Mouse (Mus musculus) adrenal gland, postnatal 14 days (tissue): ENCODE data around the gene Msi2. TPM values are rescaled to one million over a fixed set of nuclear protein-coding genes. Genes with fewer than 3 reads are reported as not detected.

Experiments
- DNase-seq: peaks from one replicate; pipeline ENCODE4 v3.0.0; 2021; ENCODE audit warnings: mixed read lengths
- total RNA-seq: library from RNA; stranded (reverse); gene quantifications from 2 replicates; pipeline ENCODE4 v1.2.3, GENCODE M21; 2021

Msi2 gene
- total RNA-seq, 1 experiment from 2014 or later = 181 TPM

- DNase-seq = peak; percentile 74
Observed at GRCm38 (mm10) chr11:88514151-88514926, 204.0 kb downstream of the Msi2 start.

- DNase-seq = peak; percentile 72
Observed at GRCm38 (mm10) chr11:88512580-88512979, 205.7 kb downstream of the Msi2 start.

- DNase-seq = no peak
Observed at GRCm38 (mm10) chr11:88510282-88510850, 207.9 kb downstream of the Msi2 start.

DNA sequence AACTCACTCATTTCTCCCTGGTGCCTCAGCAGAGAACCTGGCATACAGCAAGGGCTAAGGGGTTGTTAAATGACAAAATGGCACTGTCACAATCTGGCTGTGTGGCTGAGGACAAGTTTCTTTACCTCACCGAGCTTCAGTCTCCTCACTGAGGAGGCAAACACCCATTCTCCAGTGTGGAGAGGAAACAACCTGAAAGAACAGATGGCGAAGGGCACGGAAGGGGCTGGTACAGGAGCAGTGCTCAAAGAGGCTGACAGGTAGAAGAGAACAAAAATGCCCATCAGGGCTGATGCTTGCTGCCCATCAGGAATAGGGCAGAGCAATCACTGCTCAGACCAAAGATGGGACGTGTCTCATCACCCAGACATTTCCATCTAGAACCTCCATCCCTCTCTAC lies 208.8 kb downstream of the Msi2 start:
- no peak for DNase-seq

DNA sequence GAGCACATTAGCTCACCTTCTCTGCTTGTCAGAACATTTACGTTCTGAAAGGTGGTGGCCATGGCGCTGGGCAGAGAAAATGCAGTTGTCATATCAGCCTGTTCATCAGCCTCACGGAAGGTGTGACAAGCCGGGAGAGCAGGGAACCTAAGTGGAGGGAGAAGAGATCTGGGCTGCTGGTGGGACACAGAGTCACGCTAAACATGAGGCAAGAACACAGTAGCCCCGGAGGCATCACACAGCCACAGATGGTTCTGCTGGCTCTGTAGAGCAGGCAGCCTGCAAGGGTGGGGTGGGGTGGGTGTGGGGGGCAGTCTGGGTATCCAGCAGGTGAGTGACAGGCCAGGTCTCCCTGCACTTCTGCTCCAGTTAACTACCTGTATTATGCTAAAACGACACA lies 210.2 kb downstream of the Msi2 start:
- DNase-seq = no peak

- DNase-seq = no peak
Observed at GRCm38 (mm10) chr11:88506544-88507419, 211.5 kb downstream of the Msi2 start.

GRCm38 (mm10) chr11:88506109-88506508 lies 212.2 kb downstream of the Msi2 start:
- DNase-seq = no peak

DNA sequence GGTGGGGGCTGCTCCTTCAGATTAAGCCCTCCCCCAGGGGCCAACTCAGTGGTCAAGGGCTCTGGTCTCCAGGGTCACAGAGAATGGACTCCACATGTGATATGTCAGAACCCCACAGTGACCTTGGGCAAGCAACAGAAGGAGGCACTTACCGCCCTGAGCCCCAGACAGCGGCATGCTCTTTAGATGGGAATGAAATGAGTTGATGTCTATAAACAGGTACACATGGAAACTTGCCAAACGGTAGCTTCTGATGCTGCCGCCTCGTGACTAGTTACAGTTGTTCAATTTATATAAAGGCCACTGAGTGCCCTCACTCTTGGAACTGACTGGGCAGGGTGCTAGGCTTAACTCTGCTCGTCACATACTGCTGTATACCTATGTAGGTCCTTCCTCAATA lies 215.7 kb downstream of the Msi2 start:
- no peak for DNase-seq

DNA sequence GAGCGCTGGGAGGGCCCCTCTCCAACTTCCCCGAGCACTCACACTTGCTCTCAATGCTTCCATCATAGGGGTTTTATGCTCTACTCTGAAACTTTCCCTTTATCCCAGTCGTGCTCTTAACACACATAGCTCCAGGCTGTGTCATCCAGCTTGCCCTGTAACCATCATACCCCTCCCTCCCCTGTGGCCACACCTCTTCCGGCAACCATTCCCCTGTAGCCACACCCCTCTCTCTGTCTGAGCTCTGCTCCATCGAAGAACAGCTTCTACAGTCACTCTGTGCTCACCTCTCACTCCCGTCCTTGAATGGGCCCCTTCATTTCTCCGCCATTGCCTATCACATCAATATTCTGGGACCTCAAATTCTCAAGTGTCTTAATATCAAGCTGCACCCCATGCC lies 219.8 kb downstream of the Msi2 start:
- DNase-seq = peak; percentile 40

- peak; percentile 53 for DNase-seq
Observed at GRCm38 (mm10) chr11:88496460-88496859, 221.9 kb downstream of the Msi2 start.

DNA sequence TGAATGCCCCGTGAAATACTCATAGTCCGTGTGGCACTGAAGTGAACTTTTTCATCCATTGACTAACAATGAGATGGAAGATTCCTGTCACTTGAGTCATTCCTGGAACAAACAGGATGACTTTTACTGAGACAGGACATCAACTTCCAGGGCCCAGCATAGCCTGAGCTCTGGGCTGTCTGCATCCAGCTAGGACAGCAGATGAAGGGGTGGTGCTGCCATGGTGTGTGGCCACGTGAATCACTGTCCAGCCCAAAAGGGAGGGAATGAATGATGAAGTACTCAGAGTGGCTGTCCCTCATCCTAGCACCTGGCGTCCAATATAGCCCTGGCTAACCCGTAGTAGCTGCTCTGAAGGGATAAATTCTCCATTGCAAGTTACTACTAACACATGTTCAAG lies 222.6 kb downstream of the Msi2 start:
- peak; percentile 30 for DNase-seq

- no peak for DNase-seq
Observed at GRCm38 (mm10) chr11:88495018-88495417, 223.3 kb downstream of the Msi2 start.

DNA sequence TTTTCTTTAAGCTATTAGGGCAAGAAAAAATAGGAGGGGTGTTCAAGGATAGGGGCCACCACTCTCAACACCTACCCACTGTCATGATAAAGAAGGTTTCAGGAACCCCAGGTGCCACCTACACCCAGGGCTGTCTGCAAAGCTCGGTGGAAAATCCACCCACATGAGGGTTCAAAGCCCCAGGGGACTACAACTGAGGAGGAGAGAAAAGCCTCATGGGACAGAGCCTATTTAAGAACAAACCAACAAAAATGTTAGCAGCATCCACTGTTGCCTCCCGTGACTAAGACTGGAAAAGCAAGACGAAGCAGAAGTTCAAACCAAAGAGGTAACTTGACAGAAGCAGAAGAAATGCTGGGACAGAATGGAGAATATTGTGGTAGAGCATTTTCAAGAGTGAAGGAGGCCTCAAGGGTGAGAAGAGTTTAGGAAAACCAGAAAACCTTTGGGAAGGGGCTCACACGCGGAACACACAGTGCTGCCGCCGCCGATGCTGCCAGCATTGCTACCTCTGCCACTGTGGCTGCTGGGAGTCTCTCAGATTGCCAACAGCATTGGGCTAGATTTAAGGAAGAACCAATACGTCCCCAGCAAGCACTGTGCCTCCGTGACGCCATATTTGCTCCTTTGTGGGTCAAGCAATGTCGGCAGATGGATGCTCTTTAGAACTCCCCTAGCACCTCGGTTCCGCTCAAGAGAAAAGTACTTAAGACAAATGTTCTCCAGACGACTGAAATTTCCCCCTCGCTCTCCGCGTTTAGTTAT lies 224.3 kb downstream of the Msi2 start:
- DNase-seq = no peak

DNA sequence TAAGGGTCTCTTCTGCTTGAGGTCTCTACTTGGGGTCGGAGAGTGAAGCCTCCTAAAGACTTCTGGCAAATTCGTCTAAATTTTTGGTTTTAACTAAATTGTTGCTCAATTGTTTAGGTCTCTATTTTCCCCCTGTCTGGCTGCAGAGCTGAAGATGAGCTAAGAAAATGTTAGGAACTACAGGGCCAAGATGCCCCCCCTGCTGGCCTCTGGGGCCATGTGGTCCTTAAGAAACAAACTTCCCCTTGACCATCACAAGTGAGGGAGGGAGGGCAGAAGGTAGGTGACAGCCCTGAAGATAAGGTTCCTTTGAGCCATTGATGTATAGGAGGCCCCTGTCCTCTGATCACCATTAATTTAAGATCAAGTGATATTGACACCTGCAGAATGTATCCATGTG lies 225.7 kb downstream of the Msi2 start:
- DNase-seq = no peak

DNA sequence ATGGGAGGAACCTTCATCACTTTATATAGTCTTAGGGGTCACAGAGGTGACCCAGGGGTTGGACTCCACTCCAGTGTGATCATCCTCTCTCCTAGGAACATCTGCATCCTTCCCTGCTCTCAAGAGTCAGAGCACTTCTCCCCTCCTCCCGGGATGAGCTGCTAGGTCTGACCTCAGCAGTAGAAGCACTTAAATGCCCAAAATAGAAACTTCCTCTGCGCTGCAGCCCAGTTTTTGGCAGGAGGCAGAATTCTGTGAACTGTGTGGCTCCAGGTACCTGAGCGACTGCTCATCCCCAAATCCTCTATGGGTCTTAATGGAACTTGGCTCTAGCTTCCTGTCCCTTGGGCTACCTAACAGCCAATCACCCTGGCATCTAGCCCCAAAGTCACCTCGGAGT lies 228.3 kb downstream of the Msi2 start:
- DNase-seq = no peak

DNA sequence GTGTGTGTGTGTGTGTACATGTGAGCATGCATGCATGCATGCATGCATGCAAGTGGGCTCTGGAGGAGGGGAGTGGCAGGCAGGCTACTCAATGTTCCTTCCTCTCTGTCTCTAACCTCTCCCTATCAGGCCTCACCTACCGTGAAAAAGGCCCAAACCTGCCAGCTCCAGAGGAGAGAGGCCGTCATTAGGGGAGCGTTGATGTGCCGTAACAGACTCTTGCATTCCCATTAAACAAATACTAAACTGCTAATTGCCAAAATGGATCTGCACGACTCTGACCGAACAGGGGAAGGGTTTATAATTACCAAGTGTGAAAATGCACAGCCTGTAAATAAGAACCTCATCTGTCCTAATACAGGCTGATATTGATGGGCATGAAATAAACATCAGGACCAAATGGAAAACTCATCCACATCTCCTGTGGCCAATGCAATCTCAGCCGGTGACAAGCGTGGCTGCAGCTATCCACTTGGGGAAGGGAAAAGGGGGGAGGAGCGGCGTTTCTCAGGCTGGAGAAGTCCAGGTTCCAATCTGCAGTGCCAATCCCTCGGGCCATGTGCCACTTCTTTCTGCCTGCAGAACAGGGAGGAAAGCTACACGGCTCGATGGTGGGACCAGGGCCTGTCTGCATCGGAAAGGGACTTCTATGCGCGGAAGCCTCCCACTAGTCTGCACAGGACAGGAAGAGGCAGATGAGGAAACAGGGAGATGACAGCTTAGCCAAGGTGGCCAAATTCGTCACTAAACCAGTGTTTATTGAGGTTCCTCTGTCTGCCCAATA lies 229.2 kb downstream of the Msi2 start:
- DNase-seq = no peak

- DNase-seq = no peak
Observed at GRCm38 (mm10) chr11:88488175-88488940, 230.0 kb downstream of the Msi2 start.

DNA sequence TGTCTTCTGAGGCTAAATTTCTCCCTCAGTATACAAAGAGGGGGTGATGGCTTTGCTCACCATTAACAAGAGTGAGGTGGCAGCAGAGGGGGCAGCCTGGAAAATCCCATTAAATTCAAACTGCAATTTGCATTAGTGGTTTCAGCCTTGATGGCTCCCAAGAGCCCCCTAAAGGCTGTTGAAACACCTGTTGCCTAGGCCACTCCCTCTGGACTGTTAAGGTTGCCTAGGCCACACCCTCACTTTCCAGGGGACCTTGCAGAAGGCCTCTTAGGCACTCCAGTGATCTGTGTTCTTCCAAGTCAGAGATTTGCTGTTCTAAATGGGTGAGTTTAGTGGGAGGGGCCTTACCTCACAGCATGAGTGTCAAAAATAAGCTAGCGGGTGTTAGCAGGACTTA lies 232.3 kb downstream of the Msi2 start:
- DNase-seq = no peak

DNA sequence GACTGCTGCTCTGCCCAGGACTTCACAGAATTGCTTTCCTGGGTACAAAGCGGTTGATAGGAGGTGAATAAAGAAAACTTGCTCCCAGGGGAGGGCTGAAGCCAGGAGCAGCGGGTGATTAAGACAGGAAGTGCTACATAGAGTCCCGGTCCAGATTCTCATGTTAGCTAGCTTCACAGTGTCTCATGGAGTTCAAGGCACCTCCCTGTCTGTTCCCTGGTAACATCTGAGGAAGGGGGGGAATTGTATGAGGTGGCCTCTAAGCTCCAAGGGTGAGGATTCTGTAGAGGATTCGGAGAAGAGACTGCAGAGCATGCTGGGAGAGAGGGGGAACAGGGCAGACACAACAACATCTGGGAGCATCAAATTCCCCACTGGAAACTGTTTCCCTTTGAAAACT lies 233.2 kb downstream of the Msi2 start:
- no peak for DNase-seq

- DNase-seq = no peak
Observed at GRCm38 (mm10) chr11:88484047-88484446, 234.3 kb downstream of the Msi2 start.

DNA sequence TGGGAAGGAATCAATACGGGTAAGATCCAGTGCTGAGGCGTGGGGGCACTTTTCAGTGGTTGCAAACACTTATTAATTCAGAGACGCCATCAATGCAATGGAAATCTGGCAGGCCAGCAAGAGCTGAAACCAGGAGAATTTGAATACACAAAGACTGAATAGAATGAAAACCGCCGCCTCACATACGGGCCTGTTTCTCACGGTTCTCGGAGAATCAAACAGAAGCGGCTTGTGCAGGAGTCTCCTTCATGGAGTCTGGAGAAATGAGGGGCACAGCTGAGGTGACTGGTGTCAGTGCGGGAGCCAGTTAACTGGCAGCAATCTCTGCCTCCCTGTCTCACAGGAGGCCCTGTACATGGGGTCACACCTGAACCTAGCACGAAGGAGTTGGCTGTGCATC lies 235.7 kb downstream of the Msi2 start:
- no peak for DNase-seq
